Mouse (Mus musculus): ENCODE measurements at regions not wholly inside any gene's neighbourhood (a gene's known extent, or its start where the extent isn't known, plus 50 kb on each side); places are given as distances from the start of the nearest gene placed in this dataset.
A peak's percentile ranks its signal among the peaks of the same experiment; 100 is the strongest.

DNA sequence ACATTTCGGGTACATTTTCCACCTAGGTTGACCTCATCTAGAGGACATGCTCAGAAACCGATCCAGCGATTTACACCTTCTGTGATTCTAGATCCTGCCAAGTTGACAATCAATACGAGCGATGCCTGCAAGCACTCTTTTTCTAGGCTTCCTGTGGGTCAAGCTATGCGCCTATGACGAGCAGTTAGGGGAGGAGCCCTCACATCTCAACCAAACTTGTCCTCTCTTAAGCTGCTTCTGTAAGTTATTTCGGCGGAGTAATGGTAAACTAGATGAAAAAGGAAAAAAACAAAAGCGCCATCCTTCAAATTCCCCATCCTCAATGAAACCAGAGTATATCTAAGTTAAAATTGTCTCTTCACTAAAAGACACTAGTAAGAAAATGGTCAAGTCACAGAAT lies 858.5 kb downstream of the Zfp704 start:
- DNase-seq (ENCODE audit: low spot score in 2 of 2) = no peak

- DNase-seq (ENCODE audit: low spot score in 2 of 2) = no peak
Observed at GRCm38 (mm10) chr3:8750858-8751257, 859.0 kb downstream of the Zfp704 start.

- no peak for DNase-seq (ENCODE audit: low spot score in 2 of 2)
Observed at GRCm38 (mm10) chr3:8750162-8750561, 859.7 kb downstream of the Zfp704 start.

DNA sequence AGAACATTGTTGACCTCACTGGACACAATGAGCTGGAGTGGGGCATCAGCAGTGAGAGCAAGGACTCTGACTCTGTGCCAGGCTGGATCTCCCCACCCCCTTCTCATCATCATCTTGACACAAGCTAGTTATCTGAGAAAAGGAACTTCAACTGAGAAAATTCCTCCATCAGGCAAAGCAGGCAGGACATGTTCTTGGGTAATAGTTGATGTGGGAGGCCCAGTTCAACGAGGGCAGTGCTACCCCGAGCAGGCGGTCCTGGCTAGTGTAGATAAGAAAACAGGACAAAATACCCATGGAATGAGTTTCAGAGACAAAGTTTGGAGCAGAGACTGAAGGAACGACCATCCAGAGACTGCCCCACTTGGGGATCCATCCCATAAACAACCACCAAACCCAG lies 862.7 kb downstream of the Zfp704 start:
- DNase-seq (ENCODE audit: low spot score in 2 of 2) = no peak

DNA sequence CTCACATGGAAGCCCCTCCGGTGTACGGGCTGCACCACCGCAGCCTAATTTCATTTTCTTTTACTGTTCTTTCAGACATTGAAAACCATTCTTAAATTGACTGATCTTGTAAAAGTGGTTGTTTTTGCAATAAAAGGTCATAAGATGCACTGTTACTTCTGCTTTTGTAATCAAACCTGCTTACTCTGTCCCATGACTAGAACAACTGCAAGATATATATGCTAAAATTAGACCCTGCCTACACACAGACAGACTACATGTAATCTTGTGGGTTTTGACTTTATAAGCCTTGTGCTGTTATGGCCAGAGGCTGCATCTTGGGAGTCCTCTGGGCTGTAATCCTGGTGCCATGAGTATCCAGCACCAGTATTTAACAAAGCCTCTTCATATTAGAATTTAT lies 863.2 kb downstream of the Zfp704 start:
- no peak for DNase-seq (ENCODE audit: low spot score in 2 of 2)

DNA sequence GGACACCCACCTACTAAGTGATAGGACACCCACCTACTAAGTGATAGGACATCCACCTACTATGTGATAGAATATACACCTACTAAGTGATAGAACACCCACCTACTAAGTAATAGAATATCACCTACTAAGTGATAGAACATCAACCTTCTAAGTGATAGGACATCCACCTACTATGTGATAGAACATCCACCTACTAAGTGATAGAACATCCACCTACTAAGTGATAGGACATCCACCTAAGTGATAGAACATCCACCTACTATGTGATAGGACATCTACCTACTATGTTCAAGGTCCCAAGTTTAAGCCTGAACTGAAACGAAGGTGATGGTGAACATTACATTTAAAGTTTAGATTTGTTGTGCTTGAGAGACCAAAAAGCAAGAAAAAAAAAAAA lies 863.8 kb downstream of the Zfp704 start:
- no peak for DNase-seq (ENCODE audit: low spot score in 2 of 2)

DNA sequence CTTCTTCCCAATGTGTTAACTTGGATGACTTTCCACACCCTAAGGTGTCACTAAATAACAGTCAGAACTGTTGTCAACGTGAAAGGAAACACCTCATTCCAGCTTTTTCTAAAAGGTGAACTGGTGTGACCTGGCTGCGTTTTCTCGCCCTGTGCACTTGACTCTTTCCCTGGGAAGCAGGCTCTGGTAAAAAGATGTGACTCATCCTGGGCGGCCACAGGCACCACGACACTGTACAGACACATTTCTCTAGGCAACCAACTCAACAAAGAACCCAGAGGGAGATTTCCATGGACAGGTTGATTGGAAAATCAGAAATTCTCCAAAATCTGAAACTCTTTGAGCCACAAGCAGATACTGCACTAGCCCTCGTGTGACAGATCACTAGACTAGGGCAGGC lies 865.0 kb downstream of the Zfp704 start:
- DNase-seq (ENCODE audit: low spot score in 2 of 2) = no peak

GRCm38 (mm10) chr3:8743650-8744049 lies 866.2 kb downstream of the Zfp704 start:
- no peak for DNase-seq (ENCODE audit: low spot score in 2 of 2)

GRCm38 (mm10) chr3:8741266-8742023 lies 868.4 kb downstream of the Zfp704 start:
- no peak for DNase-seq (ENCODE audit: low spot score in 2 of 2)

- no peak for DNase-seq (ENCODE audit: low spot score in 2 of 2)
Observed at GRCm38 (mm10) chr3:8740710-8741109, 869.2 kb downstream of the Zfp704 start.

DNA sequence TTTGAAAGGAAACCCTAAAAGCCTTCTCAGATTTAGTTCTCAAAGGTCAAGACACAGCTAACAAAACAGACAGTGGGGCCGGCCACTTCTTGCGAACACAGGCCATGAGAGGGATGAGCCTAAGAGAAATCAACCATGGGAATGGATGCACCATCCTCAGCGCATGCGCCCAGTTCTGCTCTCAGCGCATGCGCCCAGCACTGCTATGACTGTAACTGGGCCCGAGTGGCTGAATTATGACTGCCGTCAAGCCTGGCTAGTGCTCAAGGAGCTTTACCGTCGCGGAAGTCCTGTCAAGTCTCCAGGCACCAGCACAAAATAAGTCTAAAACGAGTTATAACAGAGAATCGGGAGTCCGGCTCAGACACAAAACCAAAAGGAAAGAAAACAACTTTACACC lies 870.6 kb downstream of the Zfp704 start:
- DNase-seq (ENCODE audit: low spot score in 2 of 2) = no peak

GRCm38 (mm10) chr3:8736239-8736953 lies 873.5 kb downstream of the Zfp704 start:
- no peak for DNase-seq (ENCODE audit: low spot score in 2 of 2)

DNA sequence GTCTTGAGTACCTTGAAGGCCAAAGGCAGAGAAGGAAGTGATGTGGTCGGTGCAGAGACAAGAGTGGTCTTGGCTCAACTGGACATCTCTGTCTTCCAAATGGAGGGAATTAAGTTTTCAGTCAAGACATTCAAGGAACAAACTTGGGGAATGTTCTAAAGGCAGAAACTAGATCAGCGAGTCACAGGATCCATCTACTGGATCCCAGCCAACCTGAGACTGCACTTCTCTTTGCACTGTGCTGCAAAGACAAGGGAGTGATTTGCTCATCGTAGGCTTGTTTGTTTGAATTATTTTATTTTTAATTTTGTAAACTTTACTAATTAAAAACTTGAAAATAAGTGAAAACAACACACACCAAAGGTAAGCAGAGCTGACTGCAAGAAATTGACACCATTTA lies 875.8 kb downstream of the Zfp704 start:
- no peak for DNase-seq (ENCODE audit: low spot score in 2 of 2)

GRCm38 (mm10) chr3:8731398-8731797 lies 878.5 kb downstream of the Zfp704 start:
- DNase-seq (ENCODE audit: low spot score in 2 of 2) = no peak

DNA sequence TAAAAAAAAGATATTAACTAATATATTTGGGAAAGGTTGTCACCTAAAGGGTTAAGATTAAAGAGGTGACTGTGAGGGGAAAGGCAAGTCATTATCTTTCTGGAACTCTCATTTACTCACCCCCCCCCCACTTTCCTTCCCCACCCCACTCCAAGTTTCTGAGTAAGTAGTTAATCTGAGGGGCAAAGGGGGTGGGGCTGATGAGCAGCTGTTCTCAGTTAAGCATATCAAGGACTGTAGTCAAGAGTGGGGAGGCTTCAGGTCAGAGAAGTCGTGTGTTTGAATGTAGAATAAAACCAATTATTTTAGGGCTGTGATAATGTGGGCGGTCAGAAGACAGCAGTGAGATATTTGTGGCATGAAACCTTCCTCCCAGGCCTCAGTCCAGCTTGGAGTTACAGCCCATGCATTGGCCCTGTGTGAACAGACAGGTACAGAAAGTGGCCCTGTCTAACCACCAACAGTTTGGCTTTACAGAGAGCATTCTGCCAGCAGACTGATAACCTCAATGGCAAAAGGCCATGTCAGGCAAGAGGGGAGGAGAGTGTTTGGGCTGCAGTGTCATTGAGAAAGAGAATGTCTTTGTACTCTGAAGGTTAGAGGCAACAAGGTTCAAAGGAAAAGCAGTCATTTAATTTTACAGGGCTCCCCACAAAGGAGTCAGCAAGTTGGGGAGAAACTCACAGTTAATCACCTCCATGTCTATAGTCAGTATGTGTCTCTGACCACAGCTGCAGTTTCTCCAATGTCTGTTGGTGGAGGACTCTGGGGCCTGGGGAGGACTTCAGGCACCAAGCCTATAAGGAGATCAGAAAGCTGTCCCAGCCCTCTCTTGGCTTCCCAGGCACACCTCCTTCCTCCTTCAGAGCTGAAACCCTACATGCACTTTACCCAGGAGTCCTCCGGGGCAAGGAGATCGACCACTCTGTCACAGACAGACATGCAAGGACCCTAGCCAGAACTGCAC lies 888.0 kb downstream of the Zfp704 start:
- DNase-seq (ENCODE audit: low spot score in 2 of 2) = no peak

- DNase-seq (ENCODE audit: low spot score in 2 of 2) = no peak
Observed at GRCm38 (mm10) chr3:8720586-8721100, 889.2 kb downstream of the Zfp704 start.

DNA sequence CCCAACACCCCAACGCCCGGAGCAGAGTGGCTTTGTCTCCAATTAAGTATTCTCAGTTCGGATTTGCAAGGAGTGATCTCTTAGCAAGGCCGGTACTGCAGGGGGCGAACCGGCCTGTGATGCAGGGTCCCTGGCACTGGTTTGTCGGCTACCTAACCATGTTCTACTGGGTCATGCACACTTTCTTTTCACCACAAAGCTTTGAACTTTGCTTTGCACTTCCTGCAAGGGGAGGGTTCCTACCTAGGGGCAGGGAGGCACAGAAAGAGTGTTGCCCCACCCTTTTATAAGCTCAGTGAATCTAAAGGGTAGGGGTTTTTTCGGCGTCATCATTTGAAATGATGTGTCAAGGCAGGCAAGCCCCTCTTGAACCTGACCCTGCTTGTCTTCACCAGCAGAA lies 891.7 kb downstream of the Zfp704 start:
- DNase-seq (ENCODE audit: low spot score in 2 of 2) = no peak

- peak; percentile 18 to 39 for DNase-seq (ENCODE audit: low spot score in 2 of 2)
Observed at GRCm38 (mm10) chr3:8717334-8717812, 892.5 kb downstream of the Zfp704 start.

Data from left cerebral cortex, adult 8-10 months (tissue).